Mouse (Mus musculus): Measurements from ENCODE around the gene Foxl1.

- TF ChIP-seq CTCF (IDR thresholded peaks at IDR 0.05; ENCODE audit: borderline replicate concordance, insufficient read depth, low read depth, low read length) (peak; percentile 98), POLR2A (IDR thresholded peaks at IDR 0.05; ENCODE audit: borderline replicate concordance, insufficient read depth, low read length) (no peak)
Measured at GRCm38 (mm10) chr8:121113261-121113660, 14.5 kb upstream of the Foxl1 start.

All from cerebellum, adult 2 months (tissue).